ENCODE assay signal across 18 mouse cellular contexts in genomic region chr3:81925856-81926255, GRCm38 (mm10). TPM values are rescaled to one million over a fixed set of nuclear protein-coding genes. Genes with fewer than 3 reads are reported as not detected.
DNase-seq lines count a peak whose midpoint lies in the region; ATAC-seq lines count a peak whose summit lies in the region.
"Had no signal": no experiment of that assay in that cellular context is flagged by ENCODE, and none has a peak within 500 bp of the region (broad histone marks: within the 10 kb centered on the region; RNA-seq: fewer than 3 reads in every experiment).

No protein-coding gene starts in this region.

- peaks cover 17% of the 10 kb centered on the region; the same call in 1 of the 2 replicates for H3K4me1 ChIP-seq in midbrain, embryonic 16.5 days (ENCODE audit: control insufficient read depth, insufficient read depth, low read length)
- H3K4me1 ChIP-seq in midbrain, embryonic 15.5 days = peaks cover 13% of the 10 kb centered on the region
- peaks cover 18% of the 10 kb centered on the region for H3K4me1 ChIP-seq in forebrain, embryonic 13.5 days
- H3K4me1 ChIP-seq: neural tube, embryonic 12.5 days; stomach, embryonic 15.5 days had no signal

- H3K4me3 ChIP-seq in midbrain, embryonic 16.5 days (ENCODE audit: low read depth, low read length) = no peak overlapping the region
- H3K4me3 ChIP-seq in midbrain, embryonic 15.5 days = no peak overlapping the region
- H3K4me3 ChIP-seq in forebrain, embryonic 13.5 days = no peak overlapping the region
- H3K4me3 ChIP-seq: hindbrain, embryonic 15.5 days; neural tube, embryonic 12.5 days; stomach, embryonic 15.5 days had no signal

- intact Hi-C loops in heart, postnatal 10 days (cut with DNase I) = loop anchor here (2.0 kb wide), 2 partner anchors 889 to 967 kb away; partner anchors contain the start of gene Pdgfc

- WGBS in midbrain, embryonic 16.5 days = 70% methylated on average over 5 of the region's 5 CpGs
- WGBS in midbrain, embryonic 15.5 days = 67% methylated on average over 5 of the region's 5 CpGs
- WGBS in forebrain, embryonic 13.5 days = 79% methylated on average over 5 of the region's 5 CpGs

- H3K27ac ChIP-seq in midbrain, embryonic 16.5 days (ENCODE audit: low read length) = peak overlapping the region; percentile 20; the same call in 1 of the 2 replicates
- no peak overlapping the region for H3K27ac ChIP-seq in midbrain, embryonic 15.5 days
- H3K27ac ChIP-seq in forebrain, embryonic 13.5 days = no peak overlapping the region
- H3K27ac ChIP-seq: hindbrain, embryonic 15.5 days; liver, embryonic 14.5 days; neural tube, embryonic 12.5 days; stomach, embryonic 15.5 days had no signal

- no peaks in the 10 kb centered on the region for H3K36me3 ChIP-seq in midbrain, embryonic 16.5 days (ENCODE audit: control insufficient read depth, insufficient read depth, low read length)
- no peaks in the 10 kb centered on the region for H3K36me3 ChIP-seq in midbrain, embryonic 15.5 days (replicated peaks)
- no peaks in the 10 kb centered on the region for H3K36me3 ChIP-seq in forebrain, embryonic 13.5 days (ENCODE audit: poor library complexity, severe bottlenecking)
- H3K36me3 ChIP-seq: hindbrain, embryonic 15.5 days; neural tube, embryonic 12.5 days; stomach, embryonic 15.5 days had no signal

- no peaks in the 10 kb centered on the region for H3K9me3 ChIP-seq in midbrain, embryonic 16.5 days (replicated peaks; ENCODE audit: control insufficient read depth, low read length, poor library complexity, severe bottlenecking)
- H3K9me3 ChIP-seq in midbrain, embryonic 15.5 days = no peaks in the 10 kb centered on the region
- no peaks in the 10 kb centered on the region for H3K9me3 ChIP-seq in forebrain, embryonic 13.5 days (replicated peaks)
- H3K9me3 ChIP-seq: hindbrain, embryonic 15.5 days; neural tube, embryonic 12.5 days; stomach, embryonic 15.5 days had no signal

- no peak for ATAC-seq in midbrain, embryonic 16.5 days
- no peak for ATAC-seq in midbrain, embryonic 15.5 days (replicated peaks)
- ATAC-seq in granulocyte monocyte progenitor cell, adult 5-6 weeks (replicated peaks; ENCODE audit: poor library complexity, severe bottlenecking) = peak; percentile 94
- ATAC-seq in forebrain, embryonic 13.5 days = no peak

- H3K9ac ChIP-seq in midbrain, embryonic 16.5 days (ENCODE audit: low read depth, low read length) = no peak overlapping the region
- no peak overlapping the region for H3K9ac ChIP-seq in midbrain, embryonic 15.5 days
- no peak overlapping the region for H3K9ac ChIP-seq in forebrain, embryonic 13.5 days
- H3K9ac ChIP-seq: hindbrain, embryonic 15.5 days; liver, embryonic 14.5 days; neural tube, embryonic 12.5 days; stomach, embryonic 15.5 days had no signal

- H3K27me3 ChIP-seq in midbrain, embryonic 16.5 days (ENCODE audit: control insufficient read depth, insufficient read depth, low read depth, low read length) = no peaks in the 10 kb centered on the region
- H3K27me3 ChIP-seq in midbrain, embryonic 15.5 days (replicated peaks) = no peaks in the 10 kb centered on the region
- H3K27me3 ChIP-seq in forebrain, embryonic 13.5 days = no peaks in the 10 kb centered on the region
- H3K27me3 ChIP-seq: hindbrain, embryonic 15.5 days; neural tube, embryonic 12.5 days; stomach, embryonic 15.5 days had no signal

- peak; percentile 54 to 61 for DNase-seq in spleen, adult 18-20 months
- DNase-seq in thymus, postnatal 4 days = peak; percentile 55
- DNase-seq in ovary, adult 18-20 months (ENCODE audit: low spot score) = no peak
- no peak for DNase-seq in heart, postnatal 10 days
- DNase-seq: adrenal gland, adult 8-10 months; cerebellum, postnatal 25 days; kidney, postnatal 4 days had no signal

- H3K4me2 ChIP-seq in midbrain, embryonic 16.5 days (ENCODE audit: low read length) = no peak overlapping the region
- no peak overlapping the region for H3K4me2 ChIP-seq in midbrain, embryonic 15.5 days
- H3K4me2 ChIP-seq in forebrain, embryonic 13.5 days = no peak overlapping the region
- H3K4me2 ChIP-seq: heart, embryonic 11.5 days; hindbrain, embryonic 15.5 days; midbrain, embryonic 11.5 days; neural tube, embryonic 12.5 days; stomach, embryonic 15.5 days had no signal

RNA-seq across cellular contexts. Expression of gene Ctso, which starts 6.5 kb away (rescaled TPM):
- 7.4 and 7.6 TPM in 2 replicates for polyA plus RNA-seq in midbrain, embryonic 16.5 days (2015; fragmentation: Nextera tagmentation; extraction: Ambion mirVana)
- polyA plus RNA-seq in midbrain, embryonic 15.5 days (2015; fragmentation: Nextera tagmentation; extraction: Ambion mirVana) = 6.5 and 7.7 TPM in 2 replicates
- total RNA-seq in granulocyte monocyte progenitor cell, adult 5-6 weeks (2014; fragmentation: Nextera tagmentation) = 11.3 and 11.8 TPM in 2 replicates
- total RNA-seq in granulocyte monocyte progenitor cell, adult 5-6 weeks (2017) = 6.9 and 8.2 TPM in 2 replicates
- 8.1 and 8.5 TPM in 2 replicates for polyA plus RNA-seq in forebrain, embryonic 13.5 days (2015; fragmentation: Nextera tagmentation; extraction: Ambion mirVana)
- 10 to 100 TPM; 10.2 to 11.0 TPM for total RNA-seq in heart, postnatal 10 days (2021)

RNA-seq across cellular contexts. Expression of gene Tdo2, which starts 50.1 kb away (rescaled TPM):
- polyA plus RNA-seq in midbrain, embryonic 16.5 days (2015; fragmentation: Nextera tagmentation; extraction: Ambion mirVana) = not detected in 2 replicates
- 0.09 TPM in 1 of 2 replicates, not detected in the other for polyA plus RNA-seq in midbrain, embryonic 15.5 days (2015; fragmentation: Nextera tagmentation; extraction: Ambion mirVana)
- not detected in 2 replicates for total RNA-seq in granulocyte monocyte progenitor cell, adult 5-6 weeks (2014; fragmentation: Nextera tagmentation)
- not detected in 2 replicates for total RNA-seq in granulocyte monocyte progenitor cell, adult 5-6 weeks (2017)
- polyA plus RNA-seq in forebrain, embryonic 13.5 days (2015; fragmentation: Nextera tagmentation; extraction: Ambion mirVana) = 0.19 and 0.77 TPM in 2 replicates
- not detected for total RNA-seq in heart, postnatal 10 days (2021)
- polyA plus RNA-seq: midbrain, embryonic 11.5 days had no signal

RNA-seq across cellular contexts. Expression of gene Asic5, which starts 56.2 kb away (rescaled TPM):
- polyA plus RNA-seq in midbrain, embryonic 16.5 days (2015; fragmentation: Nextera tagmentation; extraction: Ambion mirVana) = not detected in 2 replicates
- not detected in 2 replicates for polyA plus RNA-seq in midbrain, embryonic 15.5 days (2015; fragmentation: Nextera tagmentation; extraction: Ambion mirVana)
- total RNA-seq in granulocyte monocyte progenitor cell, adult 5-6 weeks (2014; fragmentation: Nextera tagmentation) = not detected in 2 replicates
- not detected in 2 replicates for total RNA-seq in granulocyte monocyte progenitor cell, adult 5-6 weeks (2017)
- not detected in 2 replicates for polyA plus RNA-seq in forebrain, embryonic 13.5 days (2015; fragmentation: Nextera tagmentation; extraction: Ambion mirVana)
- not detected for total RNA-seq in heart, postnatal 10 days (2021)
- total RNA-seq: adrenal gland, adult 8-10 months; left cerebral cortex, postnatal 25 days had no signal
- polyA plus RNA-seq: heart, embryonic 11.5 days; hindbrain, embryonic 15.5 days; liver, embryonic 14.5 days; midbrain, embryonic 11.5 days; neural tube, embryonic 12.5 days; stomach, embryonic 15.5 days had no signal

Comparison
In these comparisons a context has a peak if more than half of its experiments do, and no peak if none do; other contexts are left out.
1. DNase-seq: peak in spleen, adult 18-20 months (2 of 2) and thymus, postnatal 4 days (single experiment); none in ovary, adult 18-20 months (single experiment) and heart, postnatal 10 days (0 of 2).